Comparison of ENCODE assay signal across 26 mouse cellular contexts in genomic region chr5:130027134-130027533, GRCm38 (mm10).
"Had no signal": no experiment of that assay in that cellular context is flagged by ENCODE, and none has a peak within 500 bp of the region (broad histone marks: within the 10 kb centered on the region; RNA-seq: fewer than 3 reads in every experiment).

No protein-coding gene starts in this region.

- H3K9me3 ChIP-seq: lung, embryonic 15.5 days; megakaryocyte, embryonic 14.5 days; midbrain, embryonic 10.5 days; midbrain, embryonic 13.5 days; neural tube, embryonic 12.5 days; neural tube, embryonic 15.5 days; stomach, embryonic 15.5 days had no signal

- H3K9ac ChIP-seq: hindbrain, embryonic 14.5 days; liver, embryonic 14.5 days; lung, embryonic 15.5 days; midbrain, embryonic 13.5 days; neural tube, embryonic 12.5 days; neural tube, embryonic 15.5 days; stomach, embryonic 15.5 days had no signal

- H3K4me2 ChIP-seq: hindbrain, embryonic 14.5 days; liver, embryonic 11.5 days; lung, embryonic 15.5 days; midbrain, embryonic 13.5 days; neural tube, embryonic 12.5 days; neural tube, embryonic 15.5 days; stomach, embryonic 15.5 days had no signal

- DNase-seq: layer of hippocampus, postnatal 36 days; lung, adult 18-20 months; lung, postnatal 10 days; lung, postnatal 36 days; right cerebral cortex, adult 18-20 months; right cerebral cortex, postnatal 14 days; spleen, adult 18-20 months; thymus, adult 18-20 months; thymus, postnatal 36 days had no signal

- H3K4me3 ChIP-seq: layer of hippocampus, adult 2 months; left cerebral cortex, adult 2 months; lung, embryonic 15.5 days; megakaryocyte, embryonic 14.5 days; midbrain, embryonic 10.5 days; midbrain, embryonic 13.5 days; myocyte; neural tube, embryonic 12.5 days; neural tube, embryonic 15.5 days; stomach, embryonic 15.5 days had no signal

- H3K27ac ChIP-seq: hindbrain, embryonic 14.5 days; hindbrain, postnatal 0 days; layer of hippocampus, adult 2 months; left cerebral cortex, adult 2 months; liver, embryonic 14.5 days; lung, embryonic 15.5 days; midbrain, embryonic 10.5 days; midbrain, embryonic 13.5 days; neural tube, embryonic 12.5 days; neural tube, embryonic 15.5 days; stomach, embryonic 15.5 days had no signal

- H3K36me3 ChIP-seq: lung, embryonic 15.5 days; midbrain, embryonic 10.5 days; neural tube, embryonic 12.5 days; neural tube, embryonic 15.5 days; stomach, embryonic 15.5 days had no signal

- ATAC-seq: hindbrain, postnatal 0 days; inflammation-experienced regulatory T-cells, adult 6 months; intestine, embryonic 16.5 days; midbrain, embryonic 13.5 days; midbrain, embryonic 16.5 days had no signal

- H3K27me3 ChIP-seq: megakaryocyte, embryonic 14.5 days; stomach, embryonic 15.5 days had no signal
